Mouse (Mus musculus): ENCODE results near the gene Tmub2. TPM values are rescaled to one million over a fixed set of nuclear protein-coding genes. Genes with fewer than 3 reads are reported as not detected.
"Not testable (repeated sequence)": the region's sequence is repeated elsewhere in the genome, so short reads cannot be mapped to it uniquely, and the experiment has no call there.

Gene Tmub2
- polyA plus RNA-seq, 1 experiment from 2014 or later, result 46.5 TPM

GRCm38 (mm10) chr11:102279595-102279994, 5.1 kb upstream of the Tmub2 start:
- Histone ChIP-seq H3K9ac (ENCODE audit: low read length) (no peak overlapping the region), H3K4me2 (ENCODE audit: low read length) (no peak overlapping the region), H3K4me1 (ENCODE audit: control insufficient read depth in 2 of 2, insufficient read depth in 2 of 2, low read length in 2 of 2) (peaks cover 0 to 6% of the 10 kb centered on the region in 2 experiments; a peak in 1 of 4 replicates), H3K9me3 (ENCODE audit: control insufficient read depth, low read length) (no peaks in the 10 kb centered on the region), H3K4me3 (ENCODE audit: control insufficient read depth in 1 of 2, insufficient read depth in 1 of 2, low read depth in 1 of 2, low read length in 2 of 2) (no peak overlapping the region), H3K27ac (replicated peaks in 1 of 2; ENCODE audit: control insufficient read depth in 1 of 2, insufficient read depth in 1 of 2, low read depth in 2 of 2, low read length in 2 of 2) (no peak overlapping the region), H3K27me3 (ENCODE audit: control insufficient read depth, insufficient read depth, low read length) (peaks cover 10% of the 10 kb centered on the region), H3K36me3 (ENCODE audit: control insufficient read depth, insufficient read depth, low read length) (no peaks in the 10 kb centered on the region)
- no peak for ATAC-seq (ENCODE audit: insufficient number of reproducible peaks, insufficient read depth, low FRiP score, low read depth)
- whole genome bisulfite sequencing, result 83% methylated on average over 3 of the region's 3 CpGs

DNA sequence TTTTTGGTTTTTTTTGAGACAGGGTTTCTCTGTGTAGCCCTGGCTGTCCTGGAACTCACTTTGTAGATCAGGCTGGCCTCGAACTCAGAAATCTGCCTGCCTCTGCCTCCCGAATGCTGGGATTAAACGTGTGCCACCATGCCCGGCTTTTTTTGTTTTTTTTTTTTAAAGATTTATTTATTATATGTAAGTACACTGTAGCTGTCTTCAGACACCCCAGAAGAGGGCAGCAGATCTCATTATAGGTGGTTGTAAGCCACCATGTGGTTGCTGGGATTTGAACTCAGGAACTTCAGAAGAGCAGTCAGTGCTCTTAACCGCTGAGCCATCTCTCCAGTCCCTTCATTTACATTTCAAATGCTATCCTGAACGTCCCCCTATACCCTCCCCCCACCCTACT, 4.5 kb upstream of the Tmub2 start:
- H3K4me3 ChIP-seq (ENCODE audit: control insufficient read depth in 1 of 2, insufficient read depth in 1 of 2, low read depth in 1 of 2, low read length in 2 of 2); H3K9me3 ChIP-seq (ENCODE audit: control insufficient read depth, low read length); H3K4me1 ChIP-seq (ENCODE audit: control insufficient read depth in 2 of 2, insufficient read depth in 2 of 2, low read length in 2 of 2); ATAC-seq (ENCODE audit: insufficient number of reproducible peaks, insufficient read depth, low FRiP score, low read depth); H3K4me2 ChIP-seq (ENCODE audit: low read length); H3K36me3 ChIP-seq (ENCODE audit: control insufficient read depth, insufficient read depth, low read length); H3K9ac ChIP-seq (ENCODE audit: low read length); H3K27ac ChIP-seq (replicated peaks in 1 of 2; ENCODE audit: control insufficient read depth in 1 of 2, insufficient read depth in 1 of 2, low read depth in 2 of 2, low read length in 2 of 2): not testable (repeated sequence)
- peaks cover 10% of the 10 kb centered on the region for H3K27me3 ChIP-seq (ENCODE audit: control insufficient read depth, insufficient read depth, low read length)
- WGBS, result 77% methylated on average over 6 of the region's 6 CpGs

- Histone ChIP-seq H3K4me1 (ENCODE audit: control insufficient read depth in 2 of 2, insufficient read depth in 2 of 2, low read length in 2 of 2) (peaks cover 0 to 12% of the 10 kb centered on the region in 2 experiments; a peak in 2 of 4 replicates), H3K9me3 (ENCODE audit: control insufficient read depth, low read length) (no peaks in the 10 kb centered on the region), H3K4me3 (ENCODE audit: control insufficient read depth in 1 of 2, insufficient read depth in 1 of 2, low read depth in 1 of 2, low read length in 2 of 2) (peak overlapping the region in 1 of 2 experiments; percentile 83; a peak in 1 of 4 replicates), H3K27me3 (ENCODE audit: control insufficient read depth, insufficient read depth, low read length) (no peaks in the 10 kb centered on the region), H3K27ac (replicated peaks in 1 of 2; ENCODE audit: control insufficient read depth in 1 of 2, insufficient read depth in 1 of 2, low read depth in 2 of 2, low read length in 2 of 2) (peak overlapping the region in 1 of 2 experiments; percentile 75; a peak in 1 of 4 replicates), H3K4me2 (ENCODE audit: low read length) (peak overlapping the region; percentile 77), H3K36me3 (ENCODE audit: control insufficient read depth, insufficient read depth, low read length) (peaks cover 20% of the 10 kb centered on the region), H3K9ac (ENCODE audit: low read length) (no peak overlapping the region)
- 83% methylated on average over 6 of the region's 6 CpGs for WGBS
- ATAC-seq (ENCODE audit: insufficient number of reproducible peaks, insufficient read depth, low FRiP score, low read depth), result no peak
These were observed 809 bp upstream of the Tmub2 start for GRCm38 (mm10) chr11:102283922-102284321.

DNA sequence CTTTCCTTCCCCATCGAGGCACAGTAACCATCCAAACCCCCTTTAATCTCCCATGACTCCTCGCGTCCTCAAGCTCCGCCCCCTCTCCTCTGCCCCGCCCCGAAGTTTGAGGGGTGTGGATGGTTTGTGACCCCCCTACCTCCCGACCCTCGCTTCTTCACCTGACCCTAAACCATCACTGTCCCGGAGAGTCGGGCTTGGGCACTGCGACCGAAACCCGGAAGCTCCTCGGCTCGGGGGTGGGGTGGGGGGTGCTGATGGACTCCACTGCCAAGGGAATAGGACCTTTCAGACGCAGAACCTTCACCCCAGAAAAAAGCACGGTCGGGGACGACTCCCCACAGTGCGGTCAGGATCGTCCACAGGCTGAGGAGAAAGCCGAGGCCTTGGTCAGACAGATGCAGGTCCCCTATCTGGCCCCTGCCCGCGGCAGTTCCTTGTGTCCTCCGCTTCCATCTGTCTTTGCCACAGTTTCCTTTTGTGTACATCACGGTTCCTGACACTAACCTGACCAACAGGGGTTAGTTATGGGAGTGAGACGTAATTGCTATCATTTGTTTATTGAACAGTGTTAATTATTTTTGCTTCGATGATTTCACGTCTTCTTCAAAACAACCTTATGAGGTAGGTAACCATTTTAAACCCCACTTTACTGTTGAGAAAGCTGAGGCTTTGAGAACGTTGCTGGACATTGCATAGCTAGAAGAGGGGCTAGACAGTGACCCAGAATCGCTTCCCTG, 534 bp downstream of the Tmub2 start:
- Histone ChIP-seq H3K4me2 (ENCODE audit: low read length) (peak overlapping the region; percentile 77), H3K4me3 (ENCODE audit: control insufficient read depth in 1 of 2, insufficient read depth in 1 of 2, low read depth in 1 of 2, low read length in 2 of 2) (peak overlapping the region; percentile 83 to 84), H3K9me3 (ENCODE audit: control insufficient read depth, low read length) (no peaks in the 10 kb centered on the region), H3K9ac (ENCODE audit: low read length) (peak overlapping the region; percentile 85), H3K27me3 (ENCODE audit: control insufficient read depth, insufficient read depth, low read length) (no peaks in the 10 kb centered on the region), H3K4me1 (ENCODE audit: control insufficient read depth in 2 of 2, insufficient read depth in 2 of 2, low read length in 2 of 2) (peaks cover 0 to 12% of the 10 kb centered on the region in 2 experiments; a peak in 2 of 4 replicates), H3K36me3 (ENCODE audit: control insufficient read depth, insufficient read depth, low read length) (peaks cover 33% of the 10 kb centered on the region), H3K27ac (replicated peaks in 1 of 2; ENCODE audit: control insufficient read depth in 1 of 2, insufficient read depth in 1 of 2, low read depth in 2 of 2, low read length in 2 of 2) (peak overlapping the region; percentile 75 to 83)
- peak; percentile 75 for ATAC-seq (ENCODE audit: insufficient number of reproducible peaks, insufficient read depth, low FRiP score, low read depth)
- 3% methylated on average over 31 of the region's 31 CpGs for WGBS

- H3K36me3 ChIP-seq (ENCODE audit: control insufficient read depth, insufficient read depth, low read length), result peaks cover 55% of the 10 kb centered on the region
These were observed 2.8 kb downstream of the Tmub2 start for GRCm38 (mm10) chr11:102287485-102287884.

GRCm38 (mm10) chr11:102288027-102288804, 3.5 kb downstream of the Tmub2 start:
- no peak for ATAC-seq (ENCODE audit: insufficient number of reproducible peaks, insufficient read depth, low FRiP score, low read depth)
- Histone ChIP-seq H3K4me3 (ENCODE audit: control insufficient read depth in 1 of 2, insufficient read depth in 1 of 2, low read depth in 1 of 2, low read length in 2 of 2) (no peak overlapping the region), H3K27ac (replicated peaks in 1 of 2; ENCODE audit: control insufficient read depth in 1 of 2, insufficient read depth in 1 of 2, low read depth in 2 of 2, low read length in 2 of 2) (no peak overlapping the region), H3K9me3 (ENCODE audit: control insufficient read depth, low read length) (no peaks in the 10 kb centered on the region), H3K9ac (ENCODE audit: low read length) (no peak overlapping the region), H3K4me1 (ENCODE audit: control insufficient read depth in 2 of 2, insufficient read depth in 2 of 2, low read length in 2 of 2) (peaks cover 0 to 12% of the 10 kb centered on the region in 2 experiments; a peak in 2 of 4 replicates), H3K27me3 (ENCODE audit: control insufficient read depth, insufficient read depth, low read length) (no peaks in the 10 kb centered on the region), H3K36me3 (ENCODE audit: control insufficient read depth, insufficient read depth, low read length) (peaks cover 62% of the 10 kb centered on the region), H3K4me2 (ENCODE audit: low read length) (no peak overlapping the region)
- 81% methylated on average over 8 of the region's 8 CpGs for WGBS

More at GRCm38 (mm10) chr11:102287485-102287884, 2.8 kb downstream of the Tmub2 start:
- Histone ChIP-seq H3K27me3 (ENCODE audit: control insufficient read depth, insufficient read depth, low read length) (no peaks in the 10 kb centered on the region), H3K4me2 (ENCODE audit: low read length) (no peak overlapping the region), H3K4me3 (ENCODE audit: control insufficient read depth in 1 of 2, insufficient read depth in 1 of 2, low read depth in 1 of 2, low read length in 2 of 2) (no peak overlapping the region), H3K9ac (ENCODE audit: low read length) (no peak overlapping the region), H3K27ac (replicated peaks in 1 of 2; ENCODE audit: control insufficient read depth in 1 of 2, insufficient read depth in 1 of 2, low read depth in 2 of 2, low read length in 2 of 2) (no peak overlapping the region), H3K4me1 (ENCODE audit: control insufficient read depth in 2 of 2, insufficient read depth in 2 of 2, low read length in 2 of 2) (peaks cover 0 to 12% of the 10 kb centered on the region in 2 experiments; a peak in 2 of 4 replicates), H3K9me3 (ENCODE audit: control insufficient read depth, low read length) (no peaks in the 10 kb centered on the region)
- ATAC-seq (ENCODE audit: insufficient number of reproducible peaks, insufficient read depth, low FRiP score, low read depth), result no peak
- 91% methylated on average over 8 of the region's 8 CpGs for WGBS

- peaks cover 69% of the 10 kb centered on the region for H3K36me3 ChIP-seq (ENCODE audit: control insufficient read depth, insufficient read depth, low read length)
- H3K4me1 ChIP-seq (ENCODE audit: control insufficient read depth in 2 of 2, insufficient read depth in 2 of 2, low read length in 2 of 2), result peaks cover 0 to 12% of the 10 kb centered on the region in 2 experiments; a peak in 2 of 4 replicates
- ATAC-seq (ENCODE audit: insufficient number of reproducible peaks, insufficient read depth, low FRiP score, low read depth), result no peak
- H3K9me3 ChIP-seq (ENCODE audit: control insufficient read depth, low read length), result no peaks in the 10 kb centered on the region
- 77% methylated on average over 2 of the region's 2 CpGs for WGBS
- no peak overlapping the region for H3K4me2 ChIP-seq (ENCODE audit: low read length)
- no peak overlapping the region for H3K4me3 ChIP-seq (ENCODE audit: control insufficient read depth in 1 of 2, insufficient read depth in 1 of 2, low read depth in 1 of 2, low read length in 2 of 2)
- no peak overlapping the region for H3K27ac ChIP-seq (replicated peaks in 1 of 2; ENCODE audit: control insufficient read depth in 1 of 2, insufficient read depth in 1 of 2, low read depth in 2 of 2, low read length in 2 of 2)
- H3K9ac ChIP-seq (ENCODE audit: low read length), result no peak overlapping the region
- no peaks in the 10 kb centered on the region for H3K27me3 ChIP-seq (ENCODE audit: control insufficient read depth, insufficient read depth, low read length)
These were observed 4.2 kb downstream of the Tmub2 start for GRCm38 (mm10) chr11:102288913-102289312.
